Mouse (Mus musculus): ENCODE results near the gene Mlst8.

The Mlst8 gene

GRCm38 (mm10) chr17:24489265-24490030 is 10.6 kb upstream of the Mlst8 start:
- peak in 1 of 2 experiments; percentile 16 for DNase-seq (ENCODE audit: low spot score in 2 of 2)

DNA sequence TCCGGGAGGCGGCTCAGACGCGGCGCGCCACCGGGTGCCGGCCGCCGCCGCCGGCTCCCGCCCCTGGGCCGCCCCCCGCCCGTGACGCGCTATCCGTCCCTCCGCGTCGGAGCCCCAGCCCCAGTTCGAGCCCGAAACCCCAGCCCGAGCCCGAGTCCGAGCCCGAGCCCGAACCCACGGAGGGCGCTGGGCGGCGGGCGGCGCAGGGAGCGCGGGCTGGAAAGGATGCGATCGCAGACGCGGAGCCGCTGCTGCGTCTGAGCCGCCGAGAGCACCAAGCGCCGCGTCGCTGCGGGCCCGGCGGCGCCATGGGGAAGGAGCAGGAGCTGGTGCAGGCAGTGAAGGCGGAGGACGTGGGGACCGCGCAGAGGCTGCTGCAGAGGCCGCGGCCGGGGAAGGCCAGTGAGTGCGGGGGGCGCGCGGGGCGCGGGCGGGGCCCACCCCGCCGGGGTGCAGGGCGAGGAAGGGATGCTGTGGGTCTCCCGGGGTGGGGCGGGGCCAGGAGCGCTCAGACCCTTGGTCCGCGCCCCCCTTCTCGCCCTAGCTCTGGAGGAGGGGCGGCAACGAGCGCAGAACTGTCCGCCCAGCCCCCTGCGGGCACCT is 9.9 kb upstream of the Mlst8 start:
- DNase-seq (ENCODE audit: low spot score in 2 of 2): peak in 1 of 2 experiments; percentile 55

GRCm38 (mm10) chr17:24488186-24488661 is 9.3 kb upstream of the Mlst8 start, which contains the start of gene Caskin1:
Gene Caskin1, plus strand, starts transcription at chr17:24488601.
- peak in 1 of 2 experiments; percentile 59 for DNase-seq (ENCODE audit: low spot score in 2 of 2)

DNA sequence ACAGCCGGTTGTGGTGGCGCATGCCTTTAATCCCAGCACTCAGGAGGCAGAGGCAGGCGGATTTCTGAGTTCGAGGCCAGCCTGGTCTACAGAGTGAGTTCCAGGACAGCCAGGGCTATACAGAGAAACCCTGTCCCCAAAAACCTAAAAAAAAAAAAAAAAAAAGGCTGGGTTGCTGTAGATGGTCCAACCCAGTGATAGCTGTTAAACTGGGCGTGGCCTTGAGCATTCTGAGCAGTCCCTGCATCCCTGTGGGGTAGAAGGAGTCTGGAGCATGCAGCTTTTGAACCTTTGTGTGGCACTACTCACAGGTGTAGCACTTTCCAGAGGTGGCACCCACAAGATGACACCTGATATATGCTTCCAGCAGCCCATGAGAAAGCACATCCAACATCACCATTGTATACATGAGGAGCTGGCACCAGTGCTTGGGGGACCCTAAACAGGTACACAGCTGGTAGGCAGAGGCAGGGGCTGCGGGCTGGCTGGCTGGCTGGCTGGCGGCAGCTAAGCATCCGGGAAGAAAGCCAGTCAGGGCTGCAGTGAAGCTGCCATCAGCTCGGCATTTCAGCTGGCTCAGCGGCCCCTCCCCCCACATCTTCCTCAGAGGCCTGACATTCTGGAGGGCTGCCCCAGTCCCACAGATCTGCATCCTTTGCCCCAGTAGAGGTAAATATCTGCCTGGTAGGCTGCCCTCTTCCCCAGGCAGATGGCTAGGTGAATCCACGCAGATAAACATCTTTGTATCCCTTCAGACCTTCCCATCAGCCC is 6.4 kb upstream of the Mlst8 start:
- DNase-seq (ENCODE audit: low spot score in 2 of 2): peak; percentile 31 to 70

DNA sequence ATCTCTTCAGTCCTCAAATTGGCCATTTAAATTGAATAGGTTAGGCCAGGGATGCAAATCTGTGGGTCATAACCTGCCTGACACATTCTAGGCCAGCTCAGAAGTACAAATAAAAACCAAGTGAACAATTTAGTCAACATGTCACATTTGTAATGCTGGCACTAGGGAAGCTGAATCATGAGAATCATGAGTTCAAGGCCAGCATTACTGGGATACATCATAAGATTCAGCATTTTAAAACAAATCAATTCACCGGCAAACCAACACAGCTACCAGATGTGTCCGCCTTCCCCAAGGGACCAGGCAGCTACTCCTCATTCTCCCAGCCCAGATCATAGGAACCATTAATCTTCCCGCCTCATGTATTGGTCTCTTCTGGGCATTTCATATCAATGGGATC is 4.6 kb upstream of the Mlst8 start:
- DNase-seq (ENCODE audit: low spot score in 2 of 2): no peak

- DNase-seq (ENCODE audit: low spot score in 2 of 2): no peak
These were observed 2.3 kb upstream of the Mlst8 start for GRCm38 (mm10) chr17:24481027-24481815.

GRCm38 (mm10) chr17:24480201-24480826 is 1.4 kb upstream of the Mlst8 start:
- DNase-seq (ENCODE audit: low spot score in 2 of 2): no peak

DNA sequence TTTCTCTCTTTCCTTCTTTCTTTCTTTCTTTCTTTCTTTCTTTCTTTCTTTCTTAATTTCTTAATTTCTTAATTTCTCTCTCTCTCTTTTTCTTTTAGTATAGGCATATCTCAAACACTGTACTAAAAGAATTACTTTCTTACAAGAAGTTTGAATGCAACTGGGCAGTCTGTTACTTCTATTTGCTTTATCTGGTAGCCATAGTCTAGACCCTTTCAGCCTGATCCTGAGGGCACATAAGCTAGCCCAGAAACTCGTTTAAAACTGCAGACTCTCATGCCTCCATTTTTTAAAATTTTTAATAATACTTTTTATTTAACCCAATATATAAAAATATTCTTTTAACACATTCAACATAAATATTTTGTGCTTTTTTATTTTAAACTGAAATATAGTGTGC is 553 bp upstream of the Mlst8 start:
- DNase-seq (ENCODE audit: low spot score in 2 of 2): no peak

DNA sequence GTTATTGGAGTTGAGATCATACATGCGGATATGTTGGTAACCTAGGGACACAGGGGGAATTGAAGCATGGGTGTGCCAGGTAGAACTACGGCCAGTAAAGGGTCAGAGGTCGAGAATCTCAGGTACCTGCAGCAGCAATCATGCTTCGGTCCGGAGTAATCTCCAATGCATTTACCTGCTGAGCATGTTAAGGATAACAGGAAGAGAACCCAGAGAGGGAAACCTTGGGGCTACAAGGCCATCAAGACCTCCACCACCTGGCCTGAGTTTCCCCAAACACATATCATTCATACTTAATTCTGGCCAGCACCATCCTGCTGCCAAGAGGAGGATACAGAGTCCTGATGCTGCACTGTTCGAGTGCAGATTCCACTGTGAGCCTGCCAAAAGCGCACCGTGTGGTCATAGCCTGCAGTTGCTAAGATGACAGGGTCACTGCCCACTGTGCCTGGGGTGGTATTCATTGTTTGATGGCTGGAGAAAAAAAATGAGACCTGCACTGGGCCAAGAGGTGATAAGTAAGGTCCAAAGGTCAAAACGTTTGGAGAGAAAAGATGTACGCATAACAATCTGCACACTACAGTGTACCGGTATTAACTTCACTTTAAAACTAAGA is 785 bp downstream of the Mlst8 start:
- no peak for DNase-seq (ENCODE audit: low spot score in 2 of 2)

GRCm38 (mm10) chr17:24477053-24477984 is 1.6 kb downstream of the Mlst8 start:
- no peak for DNase-seq (ENCODE audit: low spot score in 2 of 2)

- DNase-seq (ENCODE audit: low spot score in 2 of 2): no peak
These were observed 2.7 kb downstream of the Mlst8 start for GRCm38 (mm10) chr17:24476022-24476776.

DNA sequence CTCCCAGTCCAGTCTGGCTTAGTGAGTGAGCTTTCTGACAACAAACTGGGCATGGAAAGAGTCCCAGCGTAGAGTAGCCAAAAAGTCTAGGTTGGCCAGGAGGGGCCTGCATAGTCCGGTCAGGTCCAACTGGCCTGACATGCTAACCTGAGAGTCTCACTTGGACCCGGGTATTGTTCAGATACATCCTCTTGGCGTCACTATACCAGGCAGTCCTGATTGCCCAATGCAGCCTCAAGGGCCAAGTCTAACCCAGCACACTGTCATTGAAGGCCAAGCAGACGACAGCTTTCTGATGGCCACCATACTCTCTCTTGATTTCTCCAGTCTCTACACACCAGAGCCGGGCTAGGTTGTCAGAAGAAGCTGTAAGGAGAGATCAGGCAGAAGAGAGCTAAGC is 3.3 kb downstream of the Mlst8 start:
- DNase-seq (ENCODE audit: low spot score in 2 of 2): no peak

DNA sequence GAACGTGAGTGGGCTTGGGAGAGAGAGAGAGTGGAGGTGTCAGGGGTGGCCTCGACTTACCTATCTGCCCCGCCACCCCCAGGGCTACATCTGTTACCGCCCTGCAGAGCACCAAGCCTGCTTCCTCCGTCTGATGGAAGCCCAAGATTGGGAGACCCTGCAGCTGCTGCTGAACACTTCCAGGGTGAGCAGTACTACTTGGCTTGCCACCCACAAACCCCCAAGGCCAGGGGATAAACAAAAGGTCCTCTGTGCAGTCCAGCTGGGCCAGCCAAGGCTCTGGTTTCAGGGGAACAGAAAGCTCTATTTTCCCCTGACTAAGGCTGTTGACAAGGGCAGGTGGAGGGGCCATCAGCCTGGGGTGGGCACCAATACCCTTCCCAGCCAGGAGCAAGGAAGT is 4.3 kb downstream of the Mlst8 start:
- DNase-seq (ENCODE audit: low spot score in 2 of 2): no peak

DNA sequence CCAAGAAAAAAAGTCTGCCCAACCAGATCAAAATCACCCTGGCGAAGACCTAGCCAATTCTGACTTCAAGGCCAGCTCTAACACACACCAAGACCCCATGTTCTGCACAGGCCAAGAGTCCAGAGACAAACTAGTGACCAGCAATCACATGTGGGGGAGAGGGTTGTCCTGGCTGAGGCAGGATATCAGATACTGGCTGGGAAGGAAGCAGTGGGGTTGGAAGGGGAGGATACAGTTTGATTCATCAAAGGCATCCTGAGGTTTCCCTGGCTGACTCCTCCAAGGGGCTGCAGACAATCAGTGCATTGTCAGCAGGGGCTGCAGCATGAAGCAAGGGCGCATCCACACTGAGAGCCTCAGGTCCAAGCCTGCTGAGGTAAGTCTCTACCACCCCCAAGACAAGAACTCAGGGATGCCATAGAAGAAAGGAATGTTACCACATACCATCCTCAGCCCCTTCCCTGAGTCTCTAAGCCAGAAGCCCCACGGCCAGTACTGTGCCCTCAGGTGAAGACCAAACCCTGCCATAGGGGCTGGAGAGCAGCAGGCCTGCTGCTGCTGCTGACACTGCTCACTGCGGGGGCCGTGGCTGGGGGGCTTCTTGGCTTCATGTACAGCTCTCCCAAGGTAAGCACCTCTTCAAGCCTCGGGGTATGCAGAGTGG is 5.1 kb downstream of the Mlst8 start, which contains the start of gene Bricd5:
TSS of gene Bricd5 (plus strand) at position 273 of the 664 bp plus-strand sequence.
- DNase-seq (ENCODE audit: low spot score in 2 of 2): no peak

DNA sequence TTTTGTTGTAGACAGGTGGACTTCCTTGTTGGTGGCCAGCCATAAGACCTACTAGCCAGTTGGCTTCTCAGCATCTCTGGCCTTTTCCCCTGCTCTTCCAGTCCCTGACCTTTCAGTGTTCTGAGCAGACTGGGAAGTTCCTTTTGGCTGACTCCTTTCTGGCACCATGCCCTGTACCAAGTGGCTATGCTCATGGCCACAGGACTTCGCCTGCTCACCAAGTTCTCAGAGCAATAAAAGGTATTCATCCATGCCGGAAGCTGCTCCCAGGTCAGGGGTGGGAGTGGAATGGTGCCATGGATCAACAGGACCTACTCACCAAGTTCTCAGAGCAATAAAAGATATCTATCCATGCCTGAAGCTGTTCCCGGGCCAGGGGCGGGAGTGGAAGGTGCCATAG is 6.4 kb downstream of the Mlst8 start:
- no peak for DNase-seq (ENCODE audit: low spot score in 2 of 2)

- DNase-seq (ENCODE audit: low spot score in 2 of 2): peak in 1 of 2 experiments; percentile 45
These were observed 8.0 kb downstream of the Mlst8 start for GRCm38 (mm10) chr17:24470701-24471527.

GRCm38 (mm10) chr17:24469910-24470602 is 8.8 kb downstream of the Mlst8 start, which contains the start of the genes E4f1 and Pgp:
Gene E4f1, minus strand, starts transcription at chr17:24470313.
Gene Pgp, plus strand, starts transcription at chr17:24470392.
- peak; percentile 96 to 99 for DNase-seq (ENCODE audit: low spot score in 2 of 2)
